Mouse (Mus musculus): ENCODE data around the gene Cacna2d3. TPM values are rescaled to one million over a fixed set of nuclear protein-coding genes. Genes with fewer than 3 reads are reported as not detected.

Cacna2d3 gene
- polyA plus RNA-seq, 1 experiment: 4.6 TPM

- Histone ChIP-seq H3K36me3 (ENCODE audit: control insufficient read depth, insufficient read depth, low read length) (no peaks in the 10 kb centered on the region), H3K27me3 (ENCODE audit: control insufficient read depth, insufficient read depth, low read length) (no peaks in the 10 kb centered on the region), H3K4me1 (ENCODE audit: control insufficient read depth, insufficient read depth, low read length) (no peaks in the 10 kb centered on the region), H3K4me3 (ENCODE audit: control insufficient read depth, low read depth, low read length) (no peak overlapping the region), H3K27ac (ENCODE audit: control insufficient read depth, insufficient read depth, low read depth, low read length) (no peak overlapping the region)
- TF ChIP-seq CTCF (IDR thresholded peaks at IDR 0.05; ENCODE audit: control insufficient read depth, insufficient read depth, insufficient replicate concordance, low read depth, low read length) (no peak), POLR2A (IDR thresholded peaks at IDR 0.05; ENCODE audit: control insufficient read depth, low read depth, low read length) (no peak)
Observed at GRCm38 (mm10) chr14:29491786-29492185, 229.9 kb downstream of the Cacna2d3 start.

GRCm38 (mm10) chr14:29485416-29485815, 236.2 kb downstream of the Cacna2d3 start:
- H3K27me3 ChIP-seq (ENCODE audit: control insufficient read depth, insufficient read depth, low read length): no peaks in the 10 kb centered on the region
- peak overlapping the region; percentile 4; the same call in 1 of the 2 replicates for H3K4me3 ChIP-seq (ENCODE audit: control insufficient read depth, low read depth, low read length)
- no peak overlapping the region for H3K27ac ChIP-seq (ENCODE audit: control insufficient read depth, insufficient read depth, low read depth, low read length)
- no peaks in the 10 kb centered on the region for H3K4me1 ChIP-seq (ENCODE audit: control insufficient read depth, insufficient read depth, low read length)
- TF ChIP-seq CTCF (IDR thresholded peaks at IDR 0.05; ENCODE audit: control insufficient read depth, insufficient read depth, insufficient replicate concordance, low read depth, low read length): no peak
- no peak for TF ChIP-seq POLR2A (IDR thresholded peaks at IDR 0.05; ENCODE audit: control insufficient read depth, low read depth, low read length)
- no peaks in the 10 kb centered on the region for H3K36me3 ChIP-seq (ENCODE audit: control insufficient read depth, insufficient read depth, low read length)

GRCm38 (mm10) chr14:29478403-29478983, 243.2 kb downstream of the Cacna2d3 start:
- Histone ChIP-seq H3K4me3 (ENCODE audit: control insufficient read depth, low read depth, low read length) (no peak overlapping the region), H3K4me1 (ENCODE audit: control insufficient read depth, insufficient read depth, low read length) (no peaks in the 10 kb centered on the region)
- TF ChIP-seq POLR2A (IDR thresholded peaks at IDR 0.05; ENCODE audit: control insufficient read depth, low read depth, low read length): no peak
- TF ChIP-seq CTCF (IDR thresholded peaks at IDR 0.05; ENCODE audit: control insufficient read depth, insufficient read depth, insufficient replicate concordance, low read depth, low read length): no peak

GRCm38 (mm10) chr14:29464277-29464676, 257.4 kb downstream of the Cacna2d3 start:
- no peaks in the 10 kb centered on the region for H3K4me1 ChIP-seq (ENCODE audit: control insufficient read depth, insufficient read depth, low read length)
- no peak overlapping the region for H3K27ac ChIP-seq (ENCODE audit: control insufficient read depth, insufficient read depth, low read depth, low read length)
- no peak for TF ChIP-seq CTCF (IDR thresholded peaks at IDR 0.05; ENCODE audit: control insufficient read depth, insufficient read depth, insufficient replicate concordance, low read depth, low read length)
- TF ChIP-seq POLR2A (IDR thresholded peaks at IDR 0.05; ENCODE audit: control insufficient read depth, low read depth, low read length): no peak
- H3K27me3 ChIP-seq (ENCODE audit: control insufficient read depth, insufficient read depth, low read length): no peaks in the 10 kb centered on the region
- no peaks in the 10 kb centered on the region for H3K36me3 ChIP-seq (ENCODE audit: control insufficient read depth, insufficient read depth, low read length)
- H3K4me3 ChIP-seq (ENCODE audit: control insufficient read depth, low read depth, low read length): no peak overlapping the region

More at GRCm38 (mm10) chr14:29478403-29478983, 243.2 kb downstream of the Cacna2d3 start:
- no peaks in the 10 kb centered on the region for H3K27me3 ChIP-seq (ENCODE audit: control insufficient read depth, insufficient read depth, low read length)
- no peak overlapping the region for H3K27ac ChIP-seq (ENCODE audit: control insufficient read depth, insufficient read depth, low read depth, low read length)
- H3K36me3 ChIP-seq (ENCODE audit: control insufficient read depth, insufficient read depth, low read length): no peaks in the 10 kb centered on the region

- Histone ChIP-seq H3K4me3 (ENCODE audit: control insufficient read depth, low read depth, low read length) (no peak overlapping the region), H3K4me1 (ENCODE audit: control insufficient read depth, insufficient read depth, low read length) (no peaks in the 10 kb centered on the region), H3K27ac (ENCODE audit: control insufficient read depth, insufficient read depth, low read depth, low read length) (no peak overlapping the region), H3K27me3 (ENCODE audit: control insufficient read depth, insufficient read depth, low read length) (no peaks in the 10 kb centered on the region), H3K36me3 (ENCODE audit: control insufficient read depth, insufficient read depth, low read length) (no peaks in the 10 kb centered on the region)
- TF ChIP-seq POLR2A (IDR thresholded peaks at IDR 0.05; ENCODE audit: control insufficient read depth, low read depth, low read length) (no peak), CTCF (IDR thresholded peaks at IDR 0.05; ENCODE audit: control insufficient read depth, insufficient read depth, insufficient replicate concordance, low read depth, low read length) (no peak)
Observed at GRCm38 (mm10) chr14:29449203-29449602, 272.5 kb downstream of the Cacna2d3 start.

- Histone ChIP-seq H3K4me3 (ENCODE audit: control insufficient read depth, low read depth, low read length) (no peak overlapping the region), H3K4me1 (ENCODE audit: control insufficient read depth, insufficient read depth, low read length) (no peaks in the 10 kb centered on the region), H3K36me3 (ENCODE audit: control insufficient read depth, insufficient read depth, low read length) (no peaks in the 10 kb centered on the region), H3K27me3 (ENCODE audit: control insufficient read depth, insufficient read depth, low read length) (no peaks in the 10 kb centered on the region), H3K27ac (ENCODE audit: control insufficient read depth, insufficient read depth, low read depth, low read length) (no peak overlapping the region)
- peak; percentile 36; the same call in 1 of the 2 replicates for TF ChIP-seq CTCF (IDR thresholded peaks at IDR 0.05; ENCODE audit: control insufficient read depth, insufficient read depth, insufficient replicate concordance, low read depth, low read length)
- no peak for TF ChIP-seq POLR2A (IDR thresholded peaks at IDR 0.05; ENCODE audit: control insufficient read depth, low read depth, low read length)
Observed at GRCm38 (mm10) chr14:29443091-29444026, 278.3 kb downstream of the Cacna2d3 start.

GRCm38 (mm10) chr14:29442476-29442875, 279.2 kb downstream of the Cacna2d3 start:
- TF ChIP-seq POLR2A (IDR thresholded peaks at IDR 0.05; ENCODE audit: control insufficient read depth, low read depth, low read length): no peak
- no peak for TF ChIP-seq CTCF (IDR thresholded peaks at IDR 0.05; ENCODE audit: control insufficient read depth, insufficient read depth, insufficient replicate concordance, low read depth, low read length)
- H3K27me3 ChIP-seq (ENCODE audit: control insufficient read depth, insufficient read depth, low read length): no peaks in the 10 kb centered on the region
- H3K27ac ChIP-seq (ENCODE audit: control insufficient read depth, insufficient read depth, low read depth, low read length): no peak overlapping the region
- no peak overlapping the region for H3K4me3 ChIP-seq (ENCODE audit: control insufficient read depth, low read depth, low read length)
- H3K4me1 ChIP-seq (ENCODE audit: control insufficient read depth, insufficient read depth, low read length): no peaks in the 10 kb centered on the region
- H3K36me3 ChIP-seq (ENCODE audit: control insufficient read depth, insufficient read depth, low read length): no peaks in the 10 kb centered on the region

Data from testis, adult 2 months (tissue).